Mouse (Mus musculus) mature B cell (primary cell): ENCODE measurements around the gene Gm11361.

Source experiments
- in situ Hi-C: fragments of 300-500 bp; cut with MboI; formaldehyde crosslinking; loops from 2 replicates; pipeline ENCODE4 v1.14.3; 2019

Gm11361 gene

DNA sequence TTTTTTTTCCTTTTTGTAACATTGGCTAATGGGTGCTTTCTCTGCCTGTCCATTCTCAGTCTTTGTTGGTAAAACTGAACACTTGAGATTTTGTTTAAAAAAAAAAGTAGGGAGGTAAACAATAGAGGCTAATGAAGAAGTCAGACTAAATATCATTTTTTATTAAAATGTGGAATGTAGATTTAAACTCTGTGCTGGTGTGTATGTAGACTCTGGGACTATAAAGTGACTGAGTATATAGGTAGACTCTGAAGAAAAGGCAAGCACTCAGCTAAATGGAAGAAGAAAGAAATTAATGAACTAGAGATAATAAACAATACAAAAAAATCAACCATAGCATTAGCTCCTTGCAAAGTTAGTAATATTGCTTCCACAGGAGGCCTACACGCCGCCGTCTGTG is at the start of gene Gm11361:
Gene Gm11361 (plus strand): TSS at position 301 of the 400 bp plus-strand sequence.
- in situ Hi-C loops: no loop called here

DNA sequence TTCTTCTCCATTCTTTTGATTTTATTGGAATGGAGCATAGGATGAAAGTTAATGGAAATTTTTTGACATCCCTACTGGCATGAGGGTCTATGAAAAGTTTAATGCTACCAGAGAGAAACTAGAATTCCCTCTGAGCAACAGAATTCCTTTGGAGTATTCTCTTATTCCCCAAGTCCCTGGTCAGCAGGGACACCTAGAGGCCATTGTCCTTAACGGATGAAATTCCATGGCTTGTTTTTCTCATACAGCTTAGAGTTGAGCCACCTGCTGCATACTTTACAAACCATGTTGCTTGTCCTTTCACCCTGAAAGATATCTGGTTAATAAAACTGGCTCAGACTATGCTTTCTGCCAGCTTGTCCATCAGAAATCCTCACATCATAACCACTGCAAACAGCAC is 7.1 kb downstream of the Gm11361 start:
- in situ Hi-C loops: no loop called here

DNA sequence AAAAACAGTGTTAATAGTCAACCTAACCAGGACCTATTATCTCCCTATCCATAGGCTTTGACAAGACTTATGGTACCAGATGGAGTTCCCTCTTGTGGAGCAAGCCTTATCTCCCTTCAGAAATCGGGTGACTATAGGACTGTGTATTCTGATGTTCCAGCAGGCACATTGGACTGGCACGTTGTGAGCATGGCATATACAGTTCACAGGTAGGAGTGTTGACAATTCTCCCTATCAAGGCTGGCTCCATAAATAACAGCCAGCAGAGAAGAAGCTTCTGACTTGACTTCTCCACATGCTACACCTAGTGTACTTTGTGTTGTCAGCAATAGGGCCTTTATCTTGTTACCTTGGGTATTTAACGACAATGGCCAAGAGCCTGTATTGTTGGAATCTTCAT is 30.0 kb downstream of the Gm11361 start:
- in situ Hi-C loops: no loop called here

- in situ Hi-C loops: no loop called here
These were observed 36.9 kb downstream of the Gm11361 start for GRCm38 (mm10) chr13:28294272-28294671.

DNA sequence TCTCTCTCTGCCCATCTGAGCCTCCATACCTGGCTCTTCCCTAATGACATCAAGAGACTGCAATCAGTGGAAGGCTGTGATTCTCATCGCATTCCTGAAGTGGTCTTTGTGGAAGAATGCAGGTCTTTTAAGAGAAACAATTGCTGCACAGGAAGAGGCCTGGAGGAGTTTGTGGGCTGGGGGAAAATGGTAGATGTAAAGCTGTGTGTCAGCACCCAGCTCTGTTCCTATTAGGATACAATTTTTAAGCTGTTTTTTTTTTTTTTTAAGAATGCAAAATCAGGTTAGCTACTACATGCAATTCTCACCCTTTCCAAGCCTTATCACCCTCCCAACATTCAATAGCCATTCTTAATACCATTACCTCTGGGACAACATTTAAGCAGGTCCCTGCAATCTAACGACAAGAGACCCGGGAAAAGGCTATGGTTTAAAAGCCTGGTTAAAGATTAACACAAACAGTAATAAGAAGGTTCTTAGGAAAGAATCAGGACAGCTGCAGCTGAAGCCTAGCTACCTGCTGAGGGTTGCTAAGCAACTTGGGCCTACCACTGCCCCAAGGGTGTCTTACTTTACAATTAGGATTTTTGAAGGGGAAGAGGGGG is 37.5 kb downstream of the Gm11361 start:
- in situ Hi-C loops: no loop called here

DNA sequence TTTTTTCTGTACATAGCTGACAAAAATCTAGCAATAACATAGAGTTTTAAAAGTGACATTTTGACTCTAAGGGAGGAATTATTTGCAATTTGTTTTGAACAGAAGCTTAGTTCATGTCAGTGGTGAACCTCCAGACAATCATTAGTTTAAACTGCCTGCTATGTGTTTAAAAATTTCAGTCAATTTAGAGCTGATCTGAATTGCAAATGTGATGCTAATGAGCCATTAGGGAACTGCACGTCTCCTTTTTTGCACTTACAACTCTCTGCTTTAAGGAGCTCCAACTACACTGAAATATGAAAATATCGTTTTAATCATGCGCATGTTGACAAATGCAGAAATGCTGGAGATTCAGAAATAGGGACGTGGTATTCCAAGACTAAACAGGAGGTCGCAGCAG is 38.2 kb downstream of the Gm11361 start:
- in situ Hi-C loops: no loop called here

DNA sequence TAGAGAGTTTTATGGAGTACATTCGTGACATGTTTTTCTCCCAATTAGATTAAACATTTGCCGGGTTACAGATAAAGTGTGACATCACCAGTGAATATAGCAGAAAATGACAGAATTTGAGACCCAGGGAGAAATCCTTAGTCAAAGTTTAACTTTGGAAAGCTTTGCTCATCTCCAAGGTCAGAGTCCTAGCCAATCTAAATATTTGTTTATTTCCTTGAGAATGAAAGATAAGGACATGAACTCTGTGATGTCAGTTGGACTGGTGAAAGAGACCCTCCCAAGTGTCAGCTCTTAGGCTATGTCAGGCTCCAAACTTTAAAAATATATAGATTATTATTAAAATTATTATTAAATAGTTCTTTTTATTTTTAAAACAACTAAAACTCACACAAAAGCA is 39.8 kb downstream of the Gm11361 start:
- in situ Hi-C loops: no loop called here

GRCm38 (mm10) chr13:28297577-28297976 is 40.2 kb downstream of the Gm11361 start:
- in situ Hi-C loops: no loop called here
